Mouse (Mus musculus): Measurements from ENCODE around the gene Slc38a3. TPM values are rescaled to one million over a fixed set of nuclear protein-coding genes. Genes with fewer than 3 reads are reported as not detected.

The Slc38a3 gene
- total RNA-seq, 2 experiments from 2014 or later: 29.8 to 57.1 TPM

GRCm38 (mm10) chr9:107607653-107608245 lies 61.6 kb downstream of the Slc38a3 start:
- intact Hi-C loops (cut with DNase I; ENCODE audit: low total_unique reads): no loop called here
- no peak for DNase-seq

- no peak for DNase-seq
- intact Hi-C loops (cut with DNase I; ENCODE audit: low total_unique reads): no loop called here
Observed at GRCm38 (mm10) chr9:107607036-107607435, 62.3 kb downstream of the Slc38a3 start.

- intact Hi-C loops (cut with DNase I; ENCODE audit: low total_unique reads): no loop called here
- peak; percentile 53 for DNase-seq
Observed at GRCm38 (mm10) chr9:107606591-107606990, 62.7 kb downstream of the Slc38a3 start.

- DNase-seq: peak; percentile 52
- intact Hi-C loops (cut with DNase I; ENCODE audit: low total_unique reads): no loop called here
Observed at GRCm38 (mm10) chr9:107605041-107605661, 64.2 kb downstream of the Slc38a3 start.

GRCm38 (mm10) chr9:107603251-107603650 lies 66.1 kb downstream of the Slc38a3 start:
- DNase-seq: no peak

GRCm38 (mm10) chr9:107602068-107602648 lies 67.2 kb downstream of the Slc38a3 start:
- DNase-seq: peak; percentile 91
- intact Hi-C loops (cut with DNase I; ENCODE audit: low total_unique reads): loop anchor here (2.0 to 5.0 kb wide), 2 partner anchors 43 to 75 kb away; partner anchors contain the start of gene Gnat1

More at GRCm38 (mm10) chr9:107603251-107603650, 66.1 kb downstream of the Slc38a3 start:
- intact Hi-C loops (cut with DNase I; ENCODE audit: low total_unique reads): loop anchor here (2.0 to 5.0 kb wide), 2 partner anchors 42 to 74 kb away; partner anchors contain the start of gene Gnat1

- intact Hi-C loops (cut with DNase I; ENCODE audit: low total_unique reads): loop anchor here (5.0 kb wide), 1 partner anchor 76 kb away; the partner anchor contains the start of gene Gnat1
- DNase-seq: no peak
Observed at GRCm38 (mm10) chr9:107601275-107601674, 68.1 kb downstream of the Slc38a3 start.

- DNase-seq: no peak
- intact Hi-C loops (cut with DNase I; ENCODE audit: low total_unique reads): loop anchor here (5.0 kb wide), 1 partner anchor 77 kb away; the partner anchor contains the start of gene Gnat1
Observed at GRCm38 (mm10) chr9:107600745-107601144, 68.6 kb downstream of the Slc38a3 start.

Other genes starting within 250 kb of the Slc38a3 start
- gene Tmem115, start 135.6 kb downstream of the Slc38a3 start, total RNA-seq (2021): 10 to 100 TPM; 18.4 to 19.9 TPM
- 1 to 10 TPM; 2.2 to 2.5 TPM for gene Cyb561d2, start 127.3 kb downstream of the Slc38a3 start, total RNA-seq (2021)
- 1 to 10 TPM; 7.5 to 7.7 TPM for gene Nprl2, start 127.3 kb downstream of the Slc38a3 start, total RNA-seq (2021)
- gene Zmynd10, start 122.2 kb downstream of the Slc38a3 start, total RNA-seq (2021): not detected
- gene Rassf1, start 118.0 kb downstream of the Slc38a3 start, total RNA-seq (2021): 10 to 100 TPM; 11.1 to 11.6 TPM
- 10 to 100 TPM; 21.8 to 23.1 TPM for gene Tusc2, start 106.3 kb downstream of the Slc38a3 start, total RNA-seq (2021)
- gene Hyal2, start 101.6 kb downstream of the Slc38a3 start, total RNA-seq (2021): 10 to 100 TPM; 12.7 to 14.5 TPM
- gene Hyal1, start 92.6 kb downstream of the Slc38a3 start, total RNA-seq (2021): 1 to 10 TPM; 2.6 to 2.7 TPM
- 10 to 100 TPM; 12.0 TPM for gene Naa80, start 90.6 kb downstream of the Slc38a3 start, total RNA-seq (2021)
- gene Hyal3, start 88.7 kb downstream of the Slc38a3 start, total RNA-seq (2021): under 1 TPM; 0.23 to 0.49 TPM
- 10 to 100 TPM; 33.5 to 42.7 TPM for gene Ifrd2, start 81.9 kb downstream of the Slc38a3 start, total RNA-seq (2021)
- gene Sema3b, start 60.3 kb downstream of the Slc38a3 start, total RNA-seq (2021): 10 to 100 TPM; 27.6 to 35.2 TPM
- 100 to 1,000 TPM; 139 to 152 TPM for gene Gnai2, start 34.2 kb downstream of the Slc38a3 start, total RNA-seq (2021)
- not detected for gene Gnat1, start 10.2 kb upstream of the Slc38a3 start, total RNA-seq (2021)
- 10 to 100 TPM in 1 of 2 experiments, 1 to 10 TPM in 1; 8.4 to 10.6 TPM for gene Sema3f, start 40.9 kb upstream of the Slc38a3 start, total RNA-seq (2021)
- gene Rbm5, start 101.5 kb upstream of the Slc38a3 start, total RNA-seq (2021): 10 to 100 TPM; 30.9 to 40.5 TPM
- gene Rbm6, start 203.7 kb upstream of the Slc38a3 start, total RNA-seq (2021): 10 to 100 TPM; 18.0 to 19.7 TPM
- 1 to 10 TPM; 5.9 to 6.7 TPM for gene Mon1a, start 218.6 kb upstream of the Slc38a3 start, total RNA-seq (2021)
- 1 to 10 TPM; 1.2 to 1.8 TPM for gene Mst1r, start 237.3 kb upstream of the Slc38a3 start, total RNA-seq (2021)